Mouse (Mus musculus): ENCODE data around the gene Hba-a2. TPM values are rescaled to one million over a fixed set of nuclear protein-coding genes. Genes with fewer than 3 reads are reported as not detected.
A peak's percentile ranks its signal among the peaks of the same experiment; 100 is the strongest.
"Not testable (repeated sequence)": the region's sequence is repeated elsewhere in the genome, so short reads cannot be mapped to it uniquely, and the experiment has no call there.

Gene Hba-a2
- total and polyA plus RNA-seq, 2 experiments from 2014 or later: 6,390 to 8,165 TPM

DNA sequence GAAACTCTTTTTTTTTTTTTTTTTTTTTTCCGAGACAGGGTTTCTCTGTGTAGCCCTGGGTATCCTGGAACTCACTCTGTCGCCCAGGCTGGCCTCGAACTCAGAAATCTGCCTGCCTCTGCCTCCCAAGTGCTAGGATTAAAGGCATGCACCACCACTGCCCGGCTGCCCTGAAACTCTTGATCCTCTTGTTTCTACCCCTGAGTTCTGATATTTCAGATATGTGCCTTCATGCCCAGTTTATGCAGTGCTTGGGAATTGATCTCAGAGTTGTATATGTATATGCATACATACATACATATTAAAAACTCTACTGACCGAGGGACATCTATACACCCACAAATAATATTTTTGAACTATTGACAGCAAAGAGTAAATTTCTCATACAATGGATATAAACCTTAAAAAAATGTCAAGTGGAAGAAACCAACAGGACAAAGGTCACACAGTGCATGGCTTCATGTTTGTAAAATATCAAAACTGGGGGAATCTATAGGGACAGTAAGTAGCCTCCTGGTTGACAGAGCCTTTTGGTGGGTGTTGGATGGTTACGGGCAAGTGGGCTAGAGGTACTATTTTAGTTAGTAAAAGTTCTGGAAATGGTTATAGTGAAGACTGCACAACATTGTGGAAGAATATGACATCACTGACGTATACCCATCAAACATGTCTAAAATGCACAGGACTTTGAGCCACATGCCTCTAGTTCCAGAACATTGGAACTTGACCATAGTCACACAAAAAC lies 11.1 kb upstream of the Hba-a2 start:
- H3K27me3 ChIP-seq (ENCODE audit: control insufficient read depth, insufficient read depth, low read length): peaks cover 10% of the 10 kb centered on the region; the same call in 1 of the 2 replicates
- WGBS: 70% methylated on average over 7 of the region's 7 CpGs
- H3K9me3 ChIP-seq (replicated peaks; ENCODE audit: control insufficient read depth, low read length): no peaks in the 10 kb centered on the region
- no peak overlapping the region for H3K27ac ChIP-seq (ENCODE audit: low read depth)
- TF ChIP-seq EP300 (IDR thresholded peaks at IDR 0.05; ENCODE audit: low read depth) (no peak), CTCF (IDR thresholded peaks at IDR 0.05; ENCODE audit: low read depth) (no peak)
- H3K4me2 ChIP-seq (ENCODE audit: low read depth, low read length): no peak overlapping the region
- ATAC-seq (ENCODE audit: insufficient read depth, low read depth) (no peak), DNase-seq (ENCODE audit: low spot score) (no peak)
- H3K36me3 ChIP-seq (replicated peaks; ENCODE audit: control insufficient read depth, insufficient read depth, low read length): no peaks in the 10 kb centered on the region
- no peak overlapping the region for H3K9ac ChIP-seq (replicated peaks; ENCODE audit: low read depth, low read length)
- H3K4me3 ChIP-seq (ENCODE audit: low read depth, low read length): no peak overlapping the region
- H3K4me1 ChIP-seq (ENCODE audit: control insufficient read depth, insufficient read depth): no peaks in the 10 kb centered on the region

DNA sequence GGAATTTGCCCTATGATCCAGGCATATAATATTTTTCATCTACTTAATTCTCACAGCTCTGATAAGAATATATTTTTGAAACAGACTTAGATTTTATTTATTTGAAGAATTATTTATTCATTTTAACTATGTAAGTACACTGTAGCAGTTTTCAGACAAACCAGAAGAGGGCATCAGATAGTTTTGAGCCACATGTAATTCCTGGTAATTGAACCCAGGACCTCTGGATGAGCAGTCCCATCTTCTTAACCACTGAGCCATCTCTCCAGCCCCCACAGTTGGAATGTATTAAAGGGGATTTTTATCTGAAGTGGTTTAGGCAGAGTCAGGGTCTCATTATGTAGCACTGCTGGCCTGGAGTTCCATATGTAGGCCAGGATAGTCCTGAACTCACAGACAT lies 10.4 kb upstream of the Hba-a2 start:
- H3K27ac ChIP-seq (ENCODE audit: low read depth); ATAC-seq (ENCODE audit: insufficient read depth, low read depth); H3K4me3 ChIP-seq (ENCODE audit: low read depth, low read length); H3K4me1 ChIP-seq (ENCODE audit: control insufficient read depth, insufficient read depth); DNase-seq (ENCODE audit: low spot score); H3K27me3 ChIP-seq (ENCODE audit: control insufficient read depth, insufficient read depth, low read length); H3K9ac ChIP-seq (replicated peaks; ENCODE audit: low read depth, low read length); H3K9me3 ChIP-seq (replicated peaks; ENCODE audit: control insufficient read depth, low read length); H3K36me3 ChIP-seq (replicated peaks; ENCODE audit: control insufficient read depth, insufficient read depth, low read length); H3K4me2 ChIP-seq (ENCODE audit: low read depth, low read length): not testable (repeated sequence)

DNA sequence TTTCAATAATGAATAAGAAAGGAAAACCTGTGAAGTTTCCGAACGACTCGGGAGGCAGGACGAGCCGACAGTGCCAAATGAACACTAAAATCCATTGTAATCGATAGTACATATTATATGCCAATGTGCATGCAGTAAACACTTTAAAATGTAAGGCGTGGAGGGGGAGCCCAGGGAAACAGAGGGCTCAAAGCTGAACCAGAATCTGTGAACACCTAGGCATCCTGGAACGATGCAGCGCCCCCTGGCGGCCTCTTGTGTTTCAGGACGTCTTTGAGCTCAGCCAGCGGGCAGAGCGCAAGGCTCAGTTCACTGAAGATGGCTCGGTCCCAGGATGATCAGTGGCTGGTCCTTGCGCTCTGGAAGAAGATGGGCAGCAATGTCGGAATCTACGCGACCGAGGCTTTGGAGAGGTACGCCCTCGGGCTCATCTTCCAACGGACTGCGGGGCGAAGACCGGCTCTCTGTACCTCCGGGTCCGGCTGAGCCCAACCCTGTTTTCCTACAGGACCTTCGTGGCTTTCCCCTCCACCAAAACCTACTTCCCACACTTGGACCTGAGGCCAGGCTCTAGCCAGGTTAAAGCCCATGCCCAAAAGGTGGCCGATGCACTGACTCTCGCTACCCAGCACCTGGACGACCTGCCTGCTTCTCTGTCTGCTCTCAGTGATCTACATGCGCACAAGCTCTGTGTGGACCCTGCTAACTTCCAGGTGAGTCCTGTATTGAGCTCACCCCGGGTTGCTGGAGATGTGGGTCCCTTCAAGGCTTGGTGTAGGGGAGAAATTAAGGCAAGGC lies 9.4 kb upstream of the Hba-a2 start, which contains the start of gene Hbq1b:
TSS of gene Hbq1b (plus strand) at position 271 of the 798 bp plus-strand sequence.
- H3K4me1 ChIP-seq (ENCODE audit: control insufficient read depth, insufficient read depth); H3K36me3 ChIP-seq (replicated peaks; ENCODE audit: control insufficient read depth, insufficient read depth, low read length); H3K27me3 ChIP-seq (ENCODE audit: control insufficient read depth, insufficient read depth, low read length); H3K27ac ChIP-seq (ENCODE audit: low read depth); H3K4me3 ChIP-seq (ENCODE audit: low read depth, low read length); H3K9ac ChIP-seq (replicated peaks; ENCODE audit: low read depth, low read length); H3K9me3 ChIP-seq (replicated peaks; ENCODE audit: control insufficient read depth, low read length): not testable (repeated sequence)
- peak; percentile 69 for TF ChIP-seq CTCF (IDR thresholded peaks at IDR 0.05; ENCODE audit: low read depth)
- ATAC-seq (ENCODE audit: insufficient read depth, low read depth) (peak; percentile 55; the same call in 1 of the 2 replicates), DNase-seq (ENCODE audit: low spot score) (peak; percentile 29)
- peak within 1 kb of the TSS; percentile 39; the same call in 1 of the 2 replicates for H3K4me2 ChIP-seq (ENCODE audit: low read depth, low read length)
- WGBS: 21% methylated on average over 30 of the region's 33 CpGs

DNA sequence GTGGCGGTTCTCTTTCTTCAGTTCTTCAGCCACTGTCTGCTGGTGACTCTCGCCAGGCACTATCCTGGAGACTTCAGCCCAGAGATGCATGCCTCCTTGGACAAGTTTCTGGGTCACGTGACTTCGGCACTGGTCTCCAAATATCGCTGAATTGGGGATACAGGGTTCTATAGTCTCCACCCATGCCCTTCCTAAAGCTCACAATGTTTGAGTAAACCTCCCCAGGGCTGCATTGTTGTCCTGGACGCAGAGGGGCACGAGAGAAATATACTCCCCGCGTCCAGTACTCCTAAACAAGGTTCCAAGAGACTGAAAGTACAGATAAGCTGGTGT lies 8.8 kb upstream of the Hba-a2 start:
- peaks cover 9% of the 10 kb centered on the region; the same call in 1 of the 2 replicates for H3K27me3 ChIP-seq (ENCODE audit: control insufficient read depth, insufficient read depth, low read length)
- no peak overlapping the region for H3K4me2 ChIP-seq (ENCODE audit: low read depth, low read length)
- no peaks in the 10 kb centered on the region for H3K36me3 ChIP-seq (replicated peaks; ENCODE audit: control insufficient read depth, insufficient read depth, low read length)
- H3K27ac ChIP-seq (ENCODE audit: low read depth): no peak overlapping the region
- WGBS: 59% methylated on average over 9 of the region's 9 CpGs
- TF ChIP-seq CTCF (IDR thresholded peaks at IDR 0.05; ENCODE audit: low read depth) (no peak), EP300 (IDR thresholded peaks at IDR 0.05; ENCODE audit: low read depth) (no peak)
- H3K9ac ChIP-seq (replicated peaks; ENCODE audit: low read depth, low read length): no peak overlapping the region
- H3K4me1 ChIP-seq (ENCODE audit: control insufficient read depth, insufficient read depth): no peaks in the 10 kb centered on the region
- no peak for DNase-seq (ENCODE audit: low spot score)
- H3K9me3 ChIP-seq (replicated peaks; ENCODE audit: control insufficient read depth, low read length): no peaks in the 10 kb centered on the region
- ATAC-seq (ENCODE audit: insufficient read depth, low read depth): no peak
- H3K4me3 ChIP-seq (ENCODE audit: low read depth, low read length): no peak overlapping the region

DNA sequence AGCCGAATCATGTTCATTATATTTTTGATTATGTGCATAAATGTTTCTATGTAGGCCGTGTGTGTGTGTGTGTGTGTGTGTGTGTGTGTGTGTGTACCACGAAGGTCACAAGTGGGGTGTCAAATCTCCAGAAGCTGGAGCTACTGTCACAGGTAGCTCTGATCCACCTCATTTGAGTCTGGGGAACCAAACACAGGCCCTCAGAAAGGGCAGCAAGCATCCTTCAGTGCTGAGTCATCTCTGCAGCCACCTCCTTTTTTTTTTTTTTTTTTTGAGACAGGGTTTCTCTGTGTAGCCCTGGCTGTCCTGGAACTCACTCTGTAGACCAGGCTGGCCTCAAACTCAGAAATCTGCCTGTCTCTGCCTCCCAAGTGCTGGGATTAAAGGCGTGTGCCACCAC lies 3.5 kb upstream of the Hba-a2 start:
- not testable (repeated sequence) for DNase-seq (ENCODE audit: low spot score); H3K36me3 ChIP-seq (replicated peaks; ENCODE audit: control insufficient read depth, insufficient read depth, low read length); H3K9me3 ChIP-seq (replicated peaks; ENCODE audit: control insufficient read depth, low read length); ATAC-seq (ENCODE audit: insufficient read depth, low read depth); H3K4me2 ChIP-seq (ENCODE audit: low read depth, low read length); H3K27ac ChIP-seq (ENCODE audit: low read depth); H3K4me1 ChIP-seq (ENCODE audit: control insufficient read depth, insufficient read depth); H3K9ac ChIP-seq (replicated peaks; ENCODE audit: low read depth, low read length); H3K4me3 ChIP-seq (ENCODE audit: low read depth, low read length)
- 75% methylated on average over 4 of the region's 4 CpGs for WGBS
- H3K27me3 ChIP-seq (ENCODE audit: control insufficient read depth, insufficient read depth, low read length): peaks cover 11% of the 10 kb centered on the region; the same call in 1 of the 2 replicates

DNA sequence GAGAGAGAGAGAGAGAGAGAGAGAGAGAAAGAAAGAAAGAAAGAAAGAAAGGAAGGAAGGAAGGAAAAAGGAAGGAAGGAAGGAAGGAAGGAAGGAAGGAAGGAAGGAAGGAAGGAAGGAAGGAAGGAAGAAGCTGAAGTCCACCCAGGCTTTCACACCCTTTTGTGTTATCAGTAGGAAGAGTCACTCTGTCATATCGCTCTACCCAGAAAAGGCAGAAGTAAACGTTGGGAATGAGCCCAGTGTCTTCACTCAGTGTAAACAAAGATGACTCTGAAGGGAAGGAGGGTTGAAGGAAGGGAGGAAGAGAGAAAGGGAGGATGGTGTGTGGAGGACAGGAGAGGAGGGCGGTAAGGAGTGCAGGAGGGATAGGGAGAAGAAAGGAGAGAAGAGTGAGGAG lies 2.8 kb upstream of the Hba-a2 start:
- peaks cover 11% of the 10 kb centered on the region; the same call in 1 of the 2 replicates for H3K27me3 ChIP-seq (ENCODE audit: control insufficient read depth, insufficient read depth, low read length)
- not testable (repeated sequence) for H3K4me1 ChIP-seq (ENCODE audit: control insufficient read depth, insufficient read depth); ATAC-seq (ENCODE audit: insufficient read depth, low read depth); H3K27ac ChIP-seq (ENCODE audit: low read depth); H3K4me2 ChIP-seq (ENCODE audit: low read depth, low read length); H3K36me3 ChIP-seq (replicated peaks; ENCODE audit: control insufficient read depth, insufficient read depth, low read length); H3K9ac ChIP-seq (replicated peaks; ENCODE audit: low read depth, low read length); DNase-seq (ENCODE audit: low spot score); H3K9me3 ChIP-seq (replicated peaks; ENCODE audit: control insufficient read depth, low read length); H3K4me3 ChIP-seq (ENCODE audit: low read depth, low read length)
- 49% methylated on average over 3 of the region's 3 CpGs for WGBS

DNA sequence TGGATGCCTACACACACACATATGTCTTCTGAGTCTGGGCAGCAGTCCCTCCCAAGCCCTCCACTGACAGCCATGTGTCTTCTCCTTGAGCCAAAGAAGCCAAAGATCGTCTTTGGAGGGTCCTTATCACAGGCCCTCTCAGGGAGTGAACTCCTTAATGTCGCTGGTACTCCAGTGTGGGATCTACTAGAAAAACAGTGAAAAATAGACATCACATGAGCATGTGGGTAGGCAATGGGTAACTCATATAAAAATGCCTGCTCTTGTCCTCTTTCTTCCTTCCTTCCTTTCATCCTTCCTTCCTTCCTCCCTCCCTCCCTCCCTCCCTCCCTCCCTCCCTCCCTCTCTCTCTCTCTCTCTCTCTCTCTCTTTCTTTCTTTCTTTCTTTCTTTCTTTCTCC lies 1.1 kb downstream of the Hba-a2 start:
- not testable (repeated sequence) for ATAC-seq (ENCODE audit: insufficient read depth, low read depth); DNase-seq (ENCODE audit: low spot score); H3K4me2 ChIP-seq (ENCODE audit: low read depth, low read length); H3K4me3 ChIP-seq (ENCODE audit: low read depth, low read length); H3K27ac ChIP-seq (ENCODE audit: low read depth); H3K4me1 ChIP-seq (ENCODE audit: control insufficient read depth, insufficient read depth); H3K9ac ChIP-seq (replicated peaks; ENCODE audit: low read depth, low read length); H3K36me3 ChIP-seq (replicated peaks; ENCODE audit: control insufficient read depth, insufficient read depth, low read length); H3K9me3 ChIP-seq (replicated peaks; ENCODE audit: control insufficient read depth, low read length)
- 24% methylated on average over 2 of the region's 2 CpGs for WGBS
- H3K27me3 ChIP-seq (ENCODE audit: control insufficient read depth, insufficient read depth, low read length): peaks cover 11% of the 10 kb centered on the region; the same call in 1 of the 2 replicates

Data from heart, postnatal 0 days (tissue).